Mouse (Mus musculus) frontal cortex, adult (tissue): Measurements from ENCODE around the gene Nmrk2.
A peak's percentile ranks its signal among the peaks of the same experiment; 100 is the strongest.

Experiments
- ATAC-seq: cut with Nextera tagmentation; 2 replicates; pipeline ENCODE4 v1.9.2; 2017; ENCODE audit warnings: mild to moderate bottlenecking, moderate library complexity, mixed read lengths; ENCODE audit not compliant: low TSS enrichment

The Nmrk2 gene

DNA sequence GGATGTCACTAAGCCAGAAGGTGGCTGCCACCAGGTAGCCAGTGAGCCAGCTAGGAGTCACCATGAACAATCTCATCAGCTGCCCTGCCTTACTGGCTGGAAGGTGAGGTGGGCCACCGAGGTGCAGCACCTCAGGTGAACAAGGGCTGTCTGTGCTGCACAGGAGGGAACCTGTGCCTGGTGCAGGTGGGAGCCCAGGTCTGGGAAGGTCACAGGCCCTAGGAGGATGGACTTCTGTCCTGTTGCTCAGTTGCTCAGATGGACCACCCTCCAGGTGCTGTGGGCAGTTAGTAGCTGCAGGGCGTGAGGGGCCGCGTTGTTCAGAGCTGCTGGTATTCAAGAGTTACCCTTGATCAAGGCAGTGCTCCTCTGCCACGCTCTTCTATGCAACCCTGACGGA lies 15.0 kb upstream of the Nmrk2 start:
- ATAC-seq: no peak

GRCm38 (mm10) chr10:81216260-81216659 lies 14.4 kb upstream of the Nmrk2 start:
- no peak for ATAC-seq

- ATAC-seq: no peak
Observed at GRCm38 (mm10) chr10:81210154-81210553, 8.3 kb upstream of the Nmrk2 start.

- peak; percentile 35 for ATAC-seq
Observed at GRCm38 (mm10) chr10:81204137-81204536, 2.3 kb upstream of the Nmrk2 start.

GRCm38 (mm10) chr10:81202978-81203720 lies 1.3 kb upstream of the Nmrk2 start:
- no peak for ATAC-seq

- no peak for ATAC-seq
Observed at GRCm38 (mm10) chr10:81200605-81201287, 1.1 kb downstream of the Nmrk2 start.

DNA sequence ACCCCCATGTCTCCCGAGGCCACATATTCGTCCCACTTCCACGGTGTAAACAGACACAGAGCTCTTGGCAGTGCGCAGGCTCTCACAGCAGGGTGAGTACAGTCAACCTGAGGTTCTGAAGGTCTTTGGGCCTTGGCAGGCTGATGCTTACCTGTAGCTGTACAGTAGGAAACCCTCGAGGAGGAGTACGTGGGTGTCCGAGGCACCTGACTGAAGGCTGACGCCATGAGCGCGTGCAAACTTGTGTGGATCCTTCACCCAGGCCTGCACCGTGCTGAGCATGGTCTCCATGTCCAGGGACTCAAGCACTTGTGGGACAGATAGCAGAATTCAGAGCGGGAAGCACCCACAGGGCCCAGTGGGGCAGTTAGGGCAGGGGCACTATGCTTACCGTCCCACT lies 1.7 kb downstream of the Nmrk2 start:
- no peak for ATAC-seq

GRCm38 (mm10) chr10:81198990-81199389 lies 2.9 kb downstream of the Nmrk2 start:
- ATAC-seq: no peak

DNA sequence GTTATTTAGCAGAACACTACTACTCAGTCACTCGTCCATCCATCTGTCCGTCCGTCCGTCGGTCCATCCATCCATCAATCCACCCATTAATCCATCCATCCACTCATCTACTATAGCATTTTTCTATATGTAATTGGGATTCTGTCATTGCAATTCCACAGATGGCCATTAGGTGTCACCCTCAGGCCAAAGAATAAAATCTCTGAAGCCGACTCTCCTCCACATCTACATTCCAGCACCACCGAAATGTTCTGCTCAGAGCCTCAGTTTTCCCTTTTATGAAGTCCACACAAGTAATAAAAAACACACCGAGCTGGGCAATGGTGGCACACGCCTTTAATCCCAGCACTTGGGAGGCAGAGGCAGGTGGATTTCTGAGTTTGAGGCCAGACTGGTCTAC lies 3.6 kb downstream of the Nmrk2 start:
- no peak for ATAC-seq

GRCm38 (mm10) chr10:81197305-81197704 lies 4.5 kb downstream of the Nmrk2 start:
- no peak for ATAC-seq

DNA sequence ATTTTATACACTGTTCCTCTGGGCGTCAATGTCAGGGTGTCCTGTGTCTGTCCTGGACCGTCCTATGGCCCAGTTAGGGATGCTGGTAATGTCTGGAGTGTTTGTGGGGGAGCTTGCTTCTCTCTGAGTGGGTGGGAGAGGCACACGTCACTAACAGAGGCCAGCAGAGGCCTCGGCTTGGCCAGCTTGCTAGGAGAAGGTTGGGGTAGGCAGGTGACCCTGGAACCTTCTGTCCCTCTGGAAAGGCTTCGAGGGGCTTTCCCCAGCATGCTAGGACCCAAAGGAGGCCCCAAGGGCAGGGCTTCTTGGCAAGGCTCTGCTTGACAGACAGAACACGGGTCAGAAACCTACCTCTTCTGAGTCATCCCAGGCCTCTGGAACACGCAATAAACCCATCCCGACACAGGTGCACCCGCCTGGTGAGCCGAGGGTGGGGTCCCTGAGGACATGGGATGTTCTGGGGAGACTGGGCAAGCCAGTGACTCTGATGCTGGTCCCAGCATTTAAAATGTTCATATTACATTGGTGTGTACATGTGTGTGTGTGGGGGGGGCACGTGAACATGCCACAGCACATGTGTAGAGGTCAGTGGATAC lies 5.3 kb downstream of the Nmrk2 start:
- no peak for ATAC-seq

DNA sequence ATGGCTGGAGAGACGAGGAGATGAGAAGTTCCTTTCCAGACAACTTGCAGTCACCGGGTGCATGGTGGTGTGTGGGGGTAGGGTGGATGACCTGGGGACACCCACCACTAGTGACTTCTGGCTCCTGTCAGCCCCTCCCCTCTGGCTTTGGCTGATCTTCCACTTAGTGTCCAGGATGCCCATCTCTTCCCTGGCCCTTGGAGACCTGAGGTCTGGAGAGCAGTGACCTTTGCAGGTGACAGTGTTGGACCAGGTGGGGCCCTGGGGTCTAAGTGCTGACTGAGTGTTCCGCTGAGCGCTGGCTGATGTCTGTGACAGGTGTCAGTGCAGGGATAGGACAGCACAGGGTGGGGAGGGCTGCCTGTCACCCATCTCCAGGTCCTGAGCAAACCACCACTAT lies 6.6 kb downstream of the Nmrk2 start:
- no peak for ATAC-seq

DNA sequence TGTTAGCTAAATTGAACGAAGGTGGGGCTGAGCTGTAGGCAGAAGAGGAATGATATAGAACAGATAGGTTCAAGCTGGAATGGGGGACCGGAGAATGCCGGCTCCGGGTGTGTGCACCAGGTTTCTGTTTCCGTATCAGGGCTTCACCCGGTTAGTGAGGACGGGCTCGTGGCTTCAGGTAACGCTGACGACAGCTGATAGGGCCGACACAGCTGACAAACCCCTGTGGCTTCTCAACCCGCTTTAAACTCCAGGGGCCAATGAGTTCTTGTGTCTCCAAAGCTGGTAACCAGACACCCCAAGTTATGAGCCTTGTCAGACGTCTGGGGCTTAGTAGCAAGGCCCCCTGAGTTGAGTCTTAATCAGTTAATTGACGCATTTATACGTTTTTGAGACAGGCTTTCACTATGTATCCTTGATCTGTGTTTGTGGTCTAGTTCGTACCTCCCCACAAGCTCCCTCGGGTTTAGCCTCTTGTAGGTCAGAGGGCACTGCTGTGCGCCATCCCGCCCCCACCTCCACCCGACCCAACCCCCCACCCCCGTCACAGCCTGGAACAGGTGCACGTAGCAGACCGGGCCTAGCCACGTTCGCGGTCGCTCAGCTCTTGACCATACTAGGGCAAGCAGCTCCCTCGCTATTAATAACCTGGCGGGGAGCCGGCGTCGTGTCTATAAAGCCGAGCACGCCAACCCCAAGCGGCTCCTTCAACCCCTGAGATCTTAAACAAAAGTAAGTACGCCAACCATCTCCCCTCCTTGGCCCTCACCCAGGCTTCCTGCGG lies 7.7 kb downstream of the Nmrk2 start:
- ATAC-seq: no peak

GRCm38 (mm10) chr10:81192968-81193501 lies 8.8 kb downstream of the Nmrk2 start:
- peak; percentile 39 for ATAC-seq

GRCm38 (mm10) chr10:81192270-81192967 lies 9.4 kb downstream of the Nmrk2 start:
- ATAC-seq: peak; percentile 78

- ATAC-seq: no peak
Observed at GRCm38 (mm10) chr10:81191342-81191982, 10.4 kb downstream of the Nmrk2 start.

GRCm38 (mm10) chr10:81190912-81191321 lies 10.9 kb downstream of the Nmrk2 start:
- ATAC-seq: no peak

GRCm38 (mm10) chr10:81190236-81190911 lies 11.5 kb downstream of the Nmrk2 start:
- ATAC-seq: no peak

DNA sequence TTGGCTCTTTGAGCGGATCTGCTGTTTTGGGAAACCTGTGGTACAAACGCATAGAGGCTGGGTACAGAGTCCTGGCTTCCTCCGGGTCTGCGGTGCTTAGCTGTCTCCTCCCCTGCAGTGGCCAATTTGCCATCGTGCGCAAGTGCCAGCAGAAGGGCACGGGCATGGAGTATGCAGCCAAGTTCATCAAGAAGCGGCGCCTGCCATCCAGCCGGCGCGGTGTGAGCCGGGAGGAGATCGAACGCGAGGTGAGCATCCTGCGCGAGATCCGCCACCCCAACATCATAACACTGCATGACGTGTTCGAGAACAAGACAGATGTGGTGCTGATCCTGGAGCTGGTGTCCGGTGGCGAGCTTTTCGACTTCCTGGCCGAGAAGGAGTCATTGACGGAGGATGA lies 12.0 kb downstream of the Nmrk2 start:
- no peak for ATAC-seq

DNA sequence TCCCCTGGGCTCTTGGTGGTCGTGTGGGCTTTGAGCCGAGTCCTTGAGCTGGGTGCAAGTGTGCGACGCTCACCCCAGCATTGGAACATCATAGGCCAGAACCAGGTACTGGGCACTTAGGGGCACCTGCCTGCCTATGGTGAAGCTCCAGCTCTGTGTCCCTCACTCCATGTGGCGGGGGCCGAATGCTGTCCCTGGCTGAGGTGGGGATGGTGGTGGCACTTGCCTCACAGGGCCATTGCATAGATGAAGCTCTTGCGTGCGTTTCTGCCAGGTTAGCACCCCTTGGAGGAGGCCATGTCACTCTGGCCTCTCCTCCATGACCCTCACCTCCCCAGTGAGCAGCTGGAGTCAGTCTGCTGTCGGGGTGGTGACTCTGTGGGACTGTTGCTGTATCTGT lies 14.7 kb downstream of the Nmrk2 start:
- ATAC-seq: no peak
